Mouse (Mus musculus) thymus, postnatal 36 days (tissue): ENCODE data around the gene Cntd1.
A peak's percentile ranks its signal among the peaks of the same experiment; 100 is the strongest.

ENCODE experiments used
- DNase-seq, 2 experiments: peaks; one replicate each; pipeline ENCODE4 v3.0.0; 2022; ENCODE audit warnings: mixed read lengths in 2 of 2

The Cntd1 gene

GRCm38 (mm10) chr11:101255826-101256775, 22.7 kb upstream of the Cntd1 start:
- DNase-seq = no peak

DNA sequence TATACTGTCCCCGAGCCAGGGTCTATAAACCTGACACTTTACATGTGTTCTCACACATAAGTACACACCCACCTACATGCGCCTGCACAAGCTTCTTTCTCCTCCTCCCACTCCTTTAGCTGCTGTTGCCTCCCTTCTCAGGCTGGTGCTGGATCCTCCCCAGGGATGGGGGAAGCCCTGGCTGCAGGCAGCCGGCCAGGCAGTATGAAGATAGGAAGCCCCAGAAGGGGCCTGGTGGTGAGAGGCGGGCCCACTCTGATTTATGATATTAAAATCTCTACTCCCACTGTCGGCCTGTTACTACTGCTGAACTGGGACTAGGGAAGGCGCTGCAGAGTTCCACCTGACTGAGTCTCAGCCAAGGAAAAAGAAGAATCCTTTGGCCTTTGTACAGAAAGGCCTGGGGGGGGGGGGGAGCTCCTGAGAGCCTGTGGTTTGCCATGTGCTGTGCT, 19.5 kb upstream of the Cntd1 start:
- DNase-seq = no peak

- peak; percentile 35 to 45 for DNase-seq
These were observed 18.6 kb upstream of the Cntd1 start, which contains the start of gene Wnk4 for GRCm38 (mm10) chr11:101259948-101260825. Gene Wnk4, plus strand, starts transcription at chr11:101260567.

DNA sequence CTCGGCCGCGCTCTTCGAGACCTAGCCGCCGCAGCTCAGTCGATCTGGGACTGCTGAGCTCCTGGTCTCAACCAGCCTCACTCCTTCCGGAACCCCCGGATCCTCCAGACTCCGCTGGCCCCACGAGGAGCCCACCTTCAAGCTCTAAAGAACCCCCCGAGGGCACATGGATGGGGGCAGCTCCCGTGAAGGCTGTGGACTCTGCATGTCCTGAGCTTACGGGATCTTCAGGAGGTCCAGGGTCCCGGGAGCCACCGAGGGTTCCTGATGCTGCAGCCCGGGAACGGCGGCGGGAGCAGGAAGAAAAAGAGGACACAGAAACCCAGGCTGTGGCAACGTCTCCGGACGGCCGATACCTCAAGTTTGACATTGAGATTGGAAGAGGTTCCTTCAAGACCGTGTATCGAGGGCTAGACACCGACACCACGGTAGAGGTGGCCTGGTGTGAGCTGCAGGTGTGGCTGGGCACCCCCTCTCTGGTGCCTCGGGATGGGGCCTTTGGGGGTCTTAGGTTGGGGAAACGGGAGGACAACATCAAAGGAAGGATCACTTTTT, 17.9 kb upstream of the Cntd1 start:
- no peak for DNase-seq

DNA sequence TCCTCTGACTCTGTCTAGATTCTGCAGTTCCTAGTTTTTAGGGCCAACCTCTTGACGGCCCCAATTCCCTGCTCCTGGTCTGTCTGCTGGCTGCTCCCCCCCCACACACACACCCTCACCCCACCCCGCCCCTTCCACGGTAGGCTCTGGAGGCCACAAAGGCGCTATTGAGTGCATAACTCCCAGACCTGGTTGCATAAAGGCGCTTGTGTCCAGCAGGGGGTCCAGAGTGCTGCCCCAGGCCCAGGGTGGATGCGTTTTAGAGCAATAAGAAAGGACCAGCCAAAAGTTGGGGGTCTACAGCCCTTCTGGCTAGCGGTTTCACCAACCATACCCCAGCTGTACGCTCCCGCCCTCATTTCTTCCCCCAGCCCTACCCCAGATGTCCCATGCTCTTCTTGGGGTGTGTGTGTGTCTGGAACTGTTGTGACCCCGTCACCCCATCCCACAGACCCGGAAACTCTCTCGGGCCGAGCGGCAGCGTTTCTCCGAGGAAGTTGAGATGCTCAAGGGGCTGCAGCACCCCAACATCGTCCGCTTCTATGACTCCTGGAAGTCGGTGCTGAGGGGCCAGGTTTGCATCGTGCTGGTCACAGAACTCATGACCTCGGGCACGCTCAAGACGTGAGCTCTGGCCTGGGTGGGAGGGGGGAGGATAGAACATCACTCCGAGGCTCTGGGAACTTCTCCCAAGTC, 16.4 kb upstream of the Cntd1 start:
- DNase-seq = no peak

DNA sequence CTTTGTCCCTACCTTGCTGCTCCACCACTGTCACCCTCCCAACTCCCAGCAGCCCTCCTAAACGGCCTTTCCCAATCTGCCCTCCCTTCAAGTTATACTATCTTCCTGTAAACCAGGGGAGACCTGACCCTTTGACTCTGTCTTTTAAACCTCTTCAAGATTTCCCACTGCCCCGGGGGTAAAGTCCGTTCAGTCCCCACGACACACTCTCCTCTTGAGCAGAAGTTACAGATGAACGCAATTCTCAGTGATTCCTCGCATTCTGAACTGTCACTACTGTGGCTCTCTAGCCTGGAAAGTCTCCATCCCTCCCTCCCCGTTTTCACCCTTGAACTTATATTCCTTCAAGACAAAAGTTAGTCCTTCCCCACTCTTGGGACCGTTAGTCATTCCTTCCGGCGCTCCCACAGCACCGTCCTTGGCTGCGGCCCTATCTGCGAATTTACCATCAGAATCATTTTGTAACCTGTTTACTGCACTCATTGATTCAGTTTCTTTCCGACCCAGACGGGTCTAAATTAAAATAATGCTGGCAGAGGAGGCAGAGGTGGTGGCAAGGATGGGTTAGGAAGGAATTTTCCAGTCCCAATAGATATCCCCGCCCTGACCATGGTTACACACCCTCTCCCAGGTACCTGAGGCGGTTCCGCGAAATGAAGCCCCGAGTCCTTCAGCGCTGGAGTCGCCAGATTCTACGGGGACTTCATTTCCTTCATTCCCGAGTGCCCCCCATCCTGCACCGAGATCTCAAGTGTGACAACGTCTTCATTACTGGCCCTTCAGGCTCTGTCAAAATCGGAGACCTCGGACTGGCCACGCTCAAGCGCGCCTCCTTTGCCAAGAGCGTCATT, 15.4 kb upstream of the Cntd1 start:
- DNase-seq = no peak

- DNase-seq = no peak
These were observed 14.9 kb upstream of the Cntd1 start for GRCm38 (mm10) chr11:101263989-101264280.

- no peak for DNase-seq
These were observed 13.8 kb upstream of the Cntd1 start for GRCm38 (mm10) chr11:101264954-101265471.

DNA sequence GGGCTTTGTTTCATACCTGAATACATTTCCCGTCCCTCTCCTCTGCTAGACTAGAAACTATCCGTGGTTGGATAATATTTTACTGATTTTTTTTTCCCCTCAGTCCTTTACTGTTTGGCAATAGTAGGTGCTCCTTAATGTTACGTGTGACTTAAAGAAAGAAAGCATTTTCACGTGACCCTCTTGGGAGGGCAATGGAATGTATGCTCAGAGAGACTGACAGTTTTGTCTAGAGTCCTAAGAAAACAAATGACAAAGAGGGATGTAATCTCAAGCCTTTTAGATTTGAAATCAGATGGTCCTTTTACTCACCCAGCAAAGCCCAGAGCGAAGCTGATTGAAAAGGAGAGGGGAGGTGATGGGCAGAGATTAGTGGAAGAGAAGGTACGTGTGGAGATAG, 12.9 kb upstream of the Cntd1 start:
- DNase-seq = no peak

DNA sequence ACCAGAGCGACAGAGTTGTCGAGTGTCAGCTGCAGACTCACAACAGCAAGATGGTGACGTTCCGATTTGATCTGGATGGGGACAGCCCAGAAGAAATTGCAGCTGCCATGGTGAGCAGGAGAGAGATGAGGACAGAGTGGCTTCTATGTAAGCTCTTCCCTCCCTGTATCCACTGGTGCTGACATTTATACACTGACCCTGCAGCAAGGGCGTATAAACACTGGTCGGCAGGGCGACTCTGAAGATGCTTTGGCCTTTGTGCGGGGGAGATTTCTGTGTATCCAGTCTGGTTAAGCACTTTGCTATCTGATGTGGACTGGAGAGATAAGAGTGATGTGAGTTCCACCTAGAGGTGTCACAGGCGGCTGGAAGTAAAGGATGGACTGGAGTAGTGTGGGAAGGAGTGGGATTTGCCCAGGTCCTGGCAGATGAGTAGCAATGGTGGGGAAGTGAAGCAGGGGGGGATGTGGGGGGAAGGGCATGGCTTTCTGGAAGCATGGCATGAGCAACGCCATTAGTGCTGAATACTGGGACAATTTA, 9.2 kb upstream of the Cntd1 start:
- no peak for DNase-seq

DNA sequence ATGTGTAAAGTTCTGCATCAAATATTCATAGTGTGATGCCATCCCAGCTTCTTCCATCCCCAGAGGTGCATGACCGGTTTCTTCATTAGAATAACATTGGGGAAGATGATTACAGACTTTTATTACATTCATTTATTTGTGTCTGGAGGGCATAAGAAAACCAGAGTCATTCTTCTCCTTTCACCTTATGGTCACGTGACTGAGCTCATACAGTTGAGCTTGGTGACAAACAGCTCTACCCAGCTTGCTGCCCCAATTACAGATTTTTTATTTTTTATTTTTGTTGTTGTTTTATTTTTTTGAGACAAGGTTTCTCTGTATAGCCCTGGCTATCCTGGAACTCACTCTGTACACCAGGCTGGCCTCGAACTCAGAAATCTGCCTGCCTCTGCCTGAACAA, 6.4 kb upstream of the Cntd1 start:
- no peak for DNase-seq

GRCm38 (mm10) chr11:101275309-101275708, 3.5 kb upstream of the Cntd1 start:
- no peak for DNase-seq

- DNase-seq = no peak
These were observed 2.3 kb upstream of the Cntd1 start for GRCm38 (mm10) chr11:101276319-101277070.

DNA sequence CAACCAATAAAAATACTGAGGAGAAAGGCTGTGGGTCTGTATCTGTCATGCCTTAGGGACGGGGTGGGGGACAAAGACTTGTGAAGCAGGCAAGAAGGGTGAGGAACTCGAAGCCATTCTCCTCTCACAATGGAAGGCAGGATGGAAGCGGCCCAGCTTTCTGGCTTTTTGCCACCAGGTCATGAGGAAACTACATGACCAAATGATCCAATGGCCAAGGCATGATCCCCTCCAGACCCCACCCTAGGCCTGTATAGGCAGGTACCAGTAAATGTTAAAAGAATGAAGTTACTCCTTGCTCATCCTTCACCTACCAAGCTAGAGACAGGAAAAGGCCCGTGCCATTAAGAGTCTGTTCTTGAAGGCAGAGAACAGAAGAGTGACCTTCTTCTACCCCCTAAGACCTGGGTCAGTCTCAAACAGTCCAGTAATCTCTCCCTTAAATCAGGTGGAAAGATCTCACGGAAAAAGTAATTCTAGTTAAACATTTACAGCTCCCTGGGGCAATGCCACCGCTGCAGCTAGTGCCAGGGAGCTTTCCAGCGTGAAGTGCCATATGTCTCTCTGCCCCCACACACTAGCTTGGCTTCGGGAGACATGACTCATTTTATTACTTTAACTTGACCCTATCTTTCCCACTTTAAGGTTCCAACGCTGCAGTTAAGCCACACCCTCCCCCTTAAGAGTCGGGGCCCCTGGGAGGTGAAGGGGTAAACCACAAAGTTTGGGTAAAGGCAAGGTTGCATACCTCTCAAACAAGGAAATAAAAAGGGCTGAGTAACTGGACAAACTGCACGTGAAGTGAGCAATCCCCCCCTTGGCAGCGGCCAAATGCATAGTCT, 1.2 kb upstream of the Cntd1 start:
- no peak for DNase-seq

DNA sequence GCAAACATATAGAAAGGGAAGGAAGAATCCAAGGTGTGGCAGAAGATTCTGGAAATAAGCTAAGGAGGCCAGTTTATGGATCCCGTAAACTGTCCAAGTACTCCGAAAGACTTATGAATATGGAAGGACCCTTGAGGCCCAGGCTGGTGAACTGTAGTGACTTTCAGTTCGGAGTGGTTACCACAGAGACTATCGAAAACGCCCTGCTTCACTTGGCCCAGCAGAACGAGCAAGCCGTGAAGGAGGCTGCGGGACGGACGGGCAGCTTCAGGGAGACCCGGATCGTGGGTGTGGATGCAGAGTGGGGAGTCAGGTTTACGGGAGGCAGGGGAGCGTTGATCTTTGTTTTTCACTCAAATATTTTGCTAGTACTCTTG, 369 bp downstream of the Cntd1 start:
- peak in 1 of 2 experiments; percentile 32 for DNase-seq

DNA sequence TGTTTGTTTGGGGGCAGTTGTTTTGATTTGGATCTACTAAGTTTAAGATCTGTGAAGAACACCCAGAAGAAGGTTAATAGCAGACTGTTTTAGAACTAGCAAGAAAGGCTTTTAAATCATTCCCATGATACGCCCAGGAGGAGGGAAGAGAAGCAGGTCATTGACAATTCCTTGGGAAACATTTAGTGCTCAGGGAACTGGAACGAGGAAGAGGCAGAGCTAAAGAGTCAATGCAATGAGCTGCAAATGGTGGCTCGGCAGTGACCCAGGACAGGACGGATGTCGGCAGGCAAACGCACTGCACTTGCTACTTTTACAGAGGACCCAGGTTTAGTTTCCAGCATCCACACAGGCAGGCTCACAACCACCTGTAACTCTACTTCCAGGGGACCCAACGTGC, 2.0 kb downstream of the Cntd1 start:
- DNase-seq = no peak

- DNase-seq = no peak
These were observed 4.1 kb downstream of the Cntd1 start for GRCm38 (mm10) chr11:101282896-101283295.

DNA sequence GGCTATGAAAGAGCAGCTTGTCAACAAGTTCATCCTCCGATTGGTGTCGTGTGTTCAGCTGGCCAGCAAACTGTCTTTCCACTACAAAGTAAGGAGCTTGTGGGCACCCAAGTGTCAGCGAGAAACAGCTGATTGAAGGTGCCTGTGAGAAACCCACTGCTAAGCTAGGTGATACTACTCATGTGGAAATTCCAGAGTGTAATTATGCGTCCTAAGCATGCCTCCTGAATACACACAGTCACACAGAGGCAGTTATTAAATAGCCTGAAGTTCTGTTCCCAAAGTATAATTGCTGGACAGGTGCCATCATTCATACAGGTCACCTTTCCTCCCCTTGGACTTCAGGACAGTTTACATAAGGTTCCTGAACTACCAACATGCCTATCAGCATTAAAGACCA, 5.0 kb downstream of the Cntd1 start:
- no peak for DNase-seq

- no peak for DNase-seq
These were observed 8.5 kb downstream of the Cntd1 start for GRCm38 (mm10) chr11:101287306-101287705.

GRCm38 (mm10) chr11:101291231-101291630, 12.4 kb downstream of the Cntd1 start:
- no peak for DNase-seq
